Mouse (Mus musculus): ENCODE measurements at regions not wholly inside any gene's neighbourhood (a gene's known extent, or its start where the extent isn't known, plus 50 kb on each side); places are given as distances from the start of the nearest gene placed in this dataset.

DNA sequence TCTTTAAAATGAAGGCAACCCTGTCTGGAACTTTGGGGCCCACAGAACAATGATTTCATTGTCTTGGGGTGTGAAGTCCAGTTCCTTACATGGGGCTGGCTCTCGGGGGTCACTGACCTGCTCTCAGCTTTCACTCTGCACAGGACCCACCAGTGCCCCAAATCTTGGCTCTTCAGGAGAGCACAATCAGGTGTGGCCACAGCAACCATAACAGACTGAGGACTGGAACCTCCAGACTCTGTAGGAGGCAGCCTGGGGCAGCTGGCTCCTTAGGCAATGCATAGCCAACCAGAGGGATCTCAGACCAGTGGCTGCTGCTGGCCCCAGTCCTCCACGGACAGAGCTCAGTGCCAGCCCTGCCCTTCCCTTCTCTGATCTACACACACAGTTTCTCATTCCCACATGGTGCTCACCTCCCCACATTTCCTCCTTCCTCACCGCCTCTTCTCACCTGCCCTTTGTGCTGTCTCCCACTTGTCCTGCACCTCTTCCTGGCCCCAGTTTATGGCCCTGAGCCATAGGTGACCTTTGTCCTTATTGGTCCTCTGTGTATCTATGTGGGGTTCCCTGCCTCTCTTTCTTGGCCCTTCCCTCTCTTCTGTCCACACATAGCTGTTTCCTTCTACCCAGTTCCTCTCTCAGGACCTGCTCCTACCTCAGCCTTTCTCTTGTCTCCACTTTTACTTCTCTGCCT is 151.9 kb upstream of the Zmiz1 start:
- TF ChIP-seq CTCF (IDR thresholded peaks at IDR 0.05; ENCODE audit: insufficient read depth, low read depth, low read length) (no peak), POLR2A (IDR thresholded peaks at IDR 0.05; ENCODE audit: insufficient read depth, low read depth, low read length) (no peak)
- H3K27ac ChIP-seq (ENCODE audit: insufficient read depth, low read depth, low read length), result no peak overlapping the region
- H3K4me3 ChIP-seq (ENCODE audit: insufficient read depth, low read depth, low read length), result no peak overlapping the region
- H3K4me1 ChIP-seq (ENCODE audit: control insufficient read depth, insufficient read depth, low read length), result peaks cover 16% of the 10 kb centered on the region
- 84% methylated on average over 3 of the region's 3 CpGs for WGBS

DNA sequence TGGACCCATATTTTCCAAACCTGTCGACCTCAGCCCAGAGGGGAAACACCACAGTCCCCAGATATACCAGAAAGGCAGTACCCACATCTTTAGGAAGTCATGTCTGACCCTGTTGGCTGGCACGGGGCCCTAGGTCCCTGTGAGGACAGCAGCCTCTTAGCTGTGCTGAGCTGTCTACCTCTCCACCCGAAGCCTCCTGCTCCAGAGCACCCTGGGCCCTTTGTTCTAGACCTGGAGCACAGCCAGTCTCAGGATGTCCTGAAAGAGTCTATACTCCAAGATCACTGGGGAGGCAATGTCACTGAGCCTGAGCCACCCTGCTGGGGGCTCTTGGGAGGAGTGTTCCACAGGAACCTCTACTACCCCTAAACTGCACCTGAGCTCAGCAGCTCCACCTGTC is 150.9 kb upstream of the Zmiz1 start:
- H3K4me1 ChIP-seq (ENCODE audit: control insufficient read depth, insufficient read depth, low read length), result peaks cover 18% of the 10 kb centered on the region
- no peak overlapping the region for H3K4me3 ChIP-seq (ENCODE audit: insufficient read depth, low read depth, low read length)
- TF ChIP-seq CTCF (IDR thresholded peaks at IDR 0.05; ENCODE audit: insufficient read depth, low read depth, low read length), result no peak
- no peak for TF ChIP-seq POLR2A (IDR thresholded peaks at IDR 0.05; ENCODE audit: insufficient read depth, low read depth, low read length)
- H3K27ac ChIP-seq (ENCODE audit: insufficient read depth, low read depth, low read length), result no peak overlapping the region
- 78% methylated on average over 3 of the region's 3 CpGs for WGBS

DNA sequence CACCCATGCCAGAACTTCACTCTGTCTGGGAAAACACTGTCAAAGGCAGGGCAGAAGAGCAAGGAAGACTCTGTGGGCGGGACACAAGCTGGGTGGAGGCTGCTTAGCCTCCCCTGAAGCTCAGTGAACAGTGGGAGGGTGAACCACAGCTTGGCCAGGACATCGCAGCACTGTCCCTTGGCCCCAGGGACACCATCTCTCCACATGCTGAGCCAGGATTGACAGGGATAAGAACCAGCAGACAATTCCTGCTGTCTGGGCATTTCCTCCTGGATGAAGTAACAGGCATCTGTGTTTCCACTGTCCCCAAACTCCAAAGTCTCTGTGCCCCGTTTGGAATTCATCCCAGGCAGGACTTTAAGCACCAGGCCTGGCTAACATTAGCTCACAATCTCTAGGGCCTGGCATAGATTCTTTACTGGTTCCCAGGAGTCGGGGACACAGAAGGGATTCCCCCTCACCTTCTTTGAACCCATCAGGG is 148.3 kb upstream of the Zmiz1 start:
- Histone ChIP-seq H3K4me1 (ENCODE audit: control insufficient read depth, insufficient read depth, low read length) (peaks cover 26% of the 10 kb centered on the region), H3K4me3 (ENCODE audit: insufficient read depth, low read depth, low read length) (no peak overlapping the region), H3K27ac (ENCODE audit: insufficient read depth, low read depth, low read length) (no peak overlapping the region)
- whole genome bisulfite sequencing, result 85% methylated on average over 4 of the region's 4 CpGs
- no peak for TF ChIP-seq CTCF (IDR thresholded peaks at IDR 0.05; ENCODE audit: insufficient read depth, low read depth, low read length)
- no peak for TF ChIP-seq POLR2A (IDR thresholded peaks at IDR 0.05; ENCODE audit: insufficient read depth, low read depth, low read length)

DNA sequence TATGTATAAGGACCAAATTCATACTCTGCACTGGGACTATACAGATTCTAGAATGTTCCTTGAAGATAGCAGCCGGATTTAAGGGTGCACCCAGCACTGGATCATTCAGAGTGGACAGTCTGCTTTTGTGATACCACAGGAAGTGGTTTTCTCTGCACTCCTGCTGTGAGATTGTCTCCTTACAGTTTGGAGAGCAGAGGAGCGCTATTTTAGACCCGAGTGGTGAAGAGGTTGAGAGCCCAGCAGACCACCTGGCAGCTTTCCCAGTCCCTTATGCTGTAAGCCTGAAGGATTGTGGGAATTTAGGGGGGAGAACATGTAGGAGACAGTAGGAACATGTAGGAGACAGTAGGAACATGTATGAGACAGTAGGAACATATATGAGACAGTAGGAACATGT is 147.5 kb upstream of the Zmiz1 start:
- 69% methylated on average over 3 of the region's 3 CpGs for WGBS

DNA sequence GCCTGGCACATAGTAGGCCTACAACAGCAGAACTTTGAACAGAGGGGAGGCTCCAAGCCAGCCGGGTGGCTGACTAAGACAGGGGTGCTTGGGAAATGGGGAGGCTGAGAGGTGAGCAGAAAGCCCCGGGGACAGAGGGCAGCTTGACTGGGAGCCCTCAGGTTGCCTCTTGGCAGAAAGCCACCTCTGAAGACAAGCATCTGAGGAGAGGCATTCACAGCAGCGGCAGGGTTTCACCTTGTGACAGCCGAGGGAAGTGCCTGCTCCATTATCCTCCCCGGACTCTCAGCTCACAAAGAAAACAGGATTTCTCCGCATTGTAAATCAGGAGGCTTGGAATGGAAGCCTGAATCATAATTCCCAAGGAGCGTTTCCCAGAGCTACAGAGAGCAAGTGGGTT is 146.8 kb upstream of the Zmiz1 start:
- no peak overlapping the region for H3K27ac ChIP-seq (ENCODE audit: insufficient read depth, low read depth, low read length)
- no peak for TF ChIP-seq CTCF (IDR thresholded peaks at IDR 0.05; ENCODE audit: insufficient read depth, low read depth, low read length)
- TF ChIP-seq POLR2A (IDR thresholded peaks at IDR 0.05; ENCODE audit: insufficient read depth, low read depth, low read length), result no peak
- H3K4me1 ChIP-seq (ENCODE audit: control insufficient read depth, insufficient read depth, low read length), result peaks cover 26% of the 10 kb centered on the region
- no peak overlapping the region for H3K4me3 ChIP-seq (ENCODE audit: insufficient read depth, low read depth, low read length)
- 47% methylated on average over 7 of the region's 7 CpGs for WGBS

More for the DNA sequence above, 147.5 kb upstream of the Zmiz1 start:
- TF ChIP-seq POLR2A (IDR thresholded peaks at IDR 0.05; ENCODE audit: insufficient read depth, low read depth, low read length), result no peak
- H3K4me3 ChIP-seq (ENCODE audit: insufficient read depth, low read depth, low read length), result no peak overlapping the region
- H3K4me1 ChIP-seq (ENCODE audit: control insufficient read depth, insufficient read depth, low read length), result peaks cover 26% of the 10 kb centered on the region
- no peak overlapping the region for H3K27ac ChIP-seq (ENCODE audit: insufficient read depth, low read depth, low read length)

DNA sequence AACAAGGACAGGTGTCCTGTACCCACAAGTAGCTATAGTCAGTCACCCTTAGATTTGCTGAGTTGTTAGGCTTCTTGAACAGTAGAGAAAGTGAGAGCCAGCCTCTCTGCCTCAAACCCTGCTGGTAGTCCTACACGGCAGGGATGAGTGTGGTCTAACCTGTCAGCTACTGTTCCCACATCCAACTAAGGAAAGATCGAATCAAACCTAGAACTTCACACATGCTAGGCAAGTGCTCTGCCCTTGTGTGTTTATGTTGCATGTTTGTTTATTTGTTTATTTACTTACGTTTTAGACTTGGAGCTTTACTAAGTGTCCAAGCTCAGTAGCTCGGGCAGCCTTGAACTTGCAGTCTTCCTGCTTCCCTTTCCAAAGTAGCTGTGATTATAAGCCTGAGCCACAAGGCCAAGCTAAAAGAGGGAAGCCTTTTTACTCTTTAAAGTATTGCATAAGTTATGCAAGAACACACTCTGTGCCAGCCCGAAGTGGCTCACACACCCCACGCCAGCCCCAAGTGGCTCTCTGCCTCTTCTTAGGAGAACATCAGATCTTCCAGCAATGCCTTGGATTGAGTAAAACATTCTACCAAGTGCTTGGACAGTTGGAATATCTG is 146.1 kb upstream of the Zmiz1 start:
- WGBS, result 83% methylated on average over 6 of the region's 6 CpGs
- H3K4me1 ChIP-seq (ENCODE audit: control insufficient read depth, insufficient read depth, low read length), result peaks cover 32% of the 10 kb centered on the region
- no peak overlapping the region for H3K27ac ChIP-seq (ENCODE audit: insufficient read depth, low read depth, low read length)
- H3K4me3 ChIP-seq (ENCODE audit: insufficient read depth, low read depth, low read length), result no peak overlapping the region
- no peak for TF ChIP-seq CTCF (IDR thresholded peaks at IDR 0.05; ENCODE audit: insufficient read depth, low read depth, low read length)
- TF ChIP-seq POLR2A (IDR thresholded peaks at IDR 0.05; ENCODE audit: insufficient read depth, low read depth, low read length), result no peak

DNA sequence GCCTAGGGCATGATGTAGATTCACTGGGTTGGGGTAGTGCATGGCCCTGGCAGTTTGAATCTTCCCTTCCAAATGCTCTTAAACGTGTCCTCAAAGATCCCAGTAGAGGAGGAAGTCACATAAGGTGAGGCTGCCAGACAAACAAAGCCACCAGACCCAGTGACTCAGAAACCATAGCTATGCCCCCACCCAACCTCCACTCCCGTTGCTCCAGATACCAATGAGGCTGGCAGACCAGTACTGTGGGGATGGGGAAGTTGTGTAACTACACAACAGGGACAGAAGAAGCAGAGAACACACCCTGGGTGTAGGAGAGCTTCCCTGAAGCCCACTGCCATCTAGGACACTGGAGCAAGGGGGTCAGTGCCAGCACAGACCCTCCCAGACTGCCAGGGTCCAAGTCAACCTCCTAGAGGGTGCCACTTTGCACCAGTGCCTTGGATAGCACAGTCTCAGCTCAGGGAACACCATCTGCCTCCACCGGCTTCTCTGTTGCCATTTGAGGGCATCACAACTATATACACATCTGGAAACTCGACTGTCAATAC is 145.2 kb upstream of the Zmiz1 start:
- 76% methylated on average over 4 of the region's 4 CpGs for WGBS
- Histone ChIP-seq H3K4me3 (ENCODE audit: insufficient read depth, low read depth, low read length) (no peak overlapping the region), H3K27ac (ENCODE audit: insufficient read depth, low read depth, low read length) (no peak overlapping the region), H3K4me1 (ENCODE audit: control insufficient read depth, insufficient read depth, low read length) (peaks cover 40% of the 10 kb centered on the region)
- no peak for TF ChIP-seq POLR2A (IDR thresholded peaks at IDR 0.05; ENCODE audit: insufficient read depth, low read depth, low read length)

DNA sequence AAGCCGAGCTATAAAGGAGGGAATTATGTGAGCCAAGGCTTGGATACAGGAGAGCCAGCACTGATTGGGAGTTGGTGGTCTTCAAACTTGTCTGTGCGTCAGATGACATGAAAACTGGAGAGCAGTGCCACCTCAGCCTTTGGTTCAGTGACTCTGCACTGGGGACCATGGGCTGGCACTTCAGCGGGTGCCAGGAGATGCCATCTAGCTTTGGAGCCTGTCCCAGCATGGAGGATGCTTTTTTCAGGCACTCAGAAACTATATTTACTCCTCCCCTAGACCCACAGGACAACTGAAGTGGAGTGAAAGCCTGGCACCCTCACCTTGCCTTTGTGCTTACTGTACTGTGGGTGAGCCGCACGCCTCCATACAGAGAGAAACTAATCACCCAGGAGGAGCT is 142.5 kb upstream of the Zmiz1 start:
- Histone ChIP-seq H3K4me1 (ENCODE audit: control insufficient read depth, insufficient read depth, low read length) (peaks cover 33% of the 10 kb centered on the region), H3K27ac (ENCODE audit: insufficient read depth, low read depth, low read length) (no peak overlapping the region), H3K4me3 (ENCODE audit: insufficient read depth, low read depth, low read length) (no peak overlapping the region)
- 94% methylated on average over 5 of the region's 5 CpGs for WGBS
- no peak for TF ChIP-seq POLR2A (IDR thresholded peaks at IDR 0.05; ENCODE audit: insufficient read depth, low read depth, low read length)
- no peak for TF ChIP-seq CTCF (IDR thresholded peaks at IDR 0.05; ENCODE audit: insufficient read depth, low read depth, low read length)

DNA sequence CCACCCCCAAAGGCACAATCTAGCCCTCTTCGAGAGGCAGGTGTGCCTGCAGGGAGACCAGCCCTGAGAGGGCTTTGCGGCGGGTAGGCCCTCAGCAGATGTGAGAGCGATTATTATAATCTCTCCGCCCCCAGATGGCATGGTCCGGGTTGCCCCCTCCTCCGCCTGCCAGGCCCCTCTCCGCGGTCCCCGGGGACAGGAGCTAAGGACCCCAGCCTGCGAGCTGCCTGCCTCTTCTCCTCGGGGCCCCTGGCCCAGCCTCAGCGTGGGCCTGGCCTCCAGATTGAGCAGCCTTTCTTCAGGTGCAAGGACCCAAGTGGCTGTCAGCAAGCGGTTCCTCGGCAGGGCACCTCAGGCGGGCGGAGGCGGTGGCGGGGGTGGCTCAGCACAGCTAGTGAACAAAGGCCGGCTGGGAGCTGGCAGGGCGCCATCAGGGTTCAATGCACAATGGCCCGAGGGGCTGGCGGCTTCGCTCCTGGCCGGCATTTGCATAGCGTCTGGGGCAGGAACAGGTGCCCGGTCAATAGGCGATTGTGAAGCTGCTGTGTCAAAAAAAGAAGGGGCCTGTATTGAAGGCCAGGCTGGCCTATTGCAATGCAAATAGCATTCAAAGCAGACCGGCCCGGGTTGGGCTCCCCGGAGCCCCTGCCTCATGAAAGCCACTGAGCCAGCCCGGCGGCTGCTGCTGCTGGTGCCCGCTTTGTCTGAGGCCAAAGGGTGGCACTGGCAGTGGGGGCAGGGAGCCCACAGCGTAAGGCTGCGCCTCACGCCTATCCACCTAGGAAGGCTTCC is 141.1 kb upstream of the Zmiz1 start:
- no peak overlapping the region for H3K27ac ChIP-seq (ENCODE audit: insufficient read depth, low read depth, low read length)

More for the DNA sequence above, 141.1 kb upstream of the Zmiz1 start:
- TF ChIP-seq CTCF (IDR thresholded peaks at IDR 0.05; ENCODE audit: insufficient read depth, low read depth, low read length) (no peak), POLR2A (IDR thresholded peaks at IDR 0.05; ENCODE audit: insufficient read depth, low read depth, low read length) (no peak)
- H3K4me3 ChIP-seq (ENCODE audit: insufficient read depth, low read depth, low read length), result no peak overlapping the region
- H3K4me1 ChIP-seq (ENCODE audit: control insufficient read depth, insufficient read depth, low read length), result peaks cover 29% of the 10 kb centered on the region
- WGBS, result 36% methylated on average over 37 of the region's 37 CpGs

Measured in olfactory bulb, adult 2 months (tissue).